Mouse (Mus musculus) intestine, embryonic 16.5 days (tissue): ENCODE measurements around the gene Rps23. TPM values are rescaled to one million over a fixed set of nuclear protein-coding genes. Genes with fewer than 3 reads are reported as not detected.
A peak's percentile ranks its signal among the peaks of the same experiment; 100 is the strongest.

Experiments used
- ATAC-seq: fragments of 200-750 bp; cut with Nextera tagmentation; 2 replicates; pipeline ENCODE4 v1.8.0; 2017; ENCODE audit warnings: moderate TSS enrichment, moderate library complexity
- H3K27ac ChIP-seq: fragments of 300-500 bp; sonication (generic); 2 replicates; pipeline ENCODE4 v1.5.1; 2014; ENCODE audit warnings: mild to moderate bottlenecking, low read length
- H3K27me3 ChIP-seq: fragments of 300-500 bp; sonication (generic); replicated peaks from 2 replicates; pipeline ENCODE4 v1.6.1; 2014; ENCODE audit warnings: low read length, control low read depth, mixed read lengths; ENCODE audit not compliant: control insufficient read depth, insufficient read depth
- H3K36me3 ChIP-seq: fragments of 300-500 bp; sonication (generic); 2 replicates; pipeline ENCODE4 v1.6.1; 2014; ENCODE audit warnings: low read length, control low read depth; ENCODE audit not compliant: control insufficient read depth, insufficient read depth
- H3K4me1 ChIP-seq: fragments of 300-500 bp; sonication (generic); 2 replicates; pipeline ENCODE4 v1.6.1; 2014; ENCODE audit warnings: low read length, control low read depth, mixed read lengths; ENCODE audit not compliant: control insufficient read depth, insufficient read depth
- H3K4me2 ChIP-seq: fragments of 300-500 bp; sonication (generic); 2 replicates; pipeline ENCODE4 v1.6.1; 2014; ENCODE audit warnings: low read depth, low read length, control low read depth
- H3K4me3 ChIP-seq: fragments of 300-500 bp; sonication (generic); 2 replicates; pipeline ENCODE4 v1.5.1; 2014; ENCODE audit warnings: mild to moderate bottlenecking, low read length
- H3K9ac ChIP-seq: fragments of 300-500 bp; sonication (generic); 2 replicates; pipeline ENCODE4 v1.6.1; 2014; ENCODE audit warnings: low read depth, low read length
- H3K9me3 ChIP-seq: fragments of 300-500 bp; sonication (generic); 2 replicates; pipeline ENCODE4 v1.6.1; 2016; ENCODE audit warnings: low read length, control low read depth; ENCODE audit not compliant: control insufficient read depth
- WGBS: fragments of 180-500 bp; shearing (Covaris S2); extraction: QIAGEN DNeasy Blood & Tissue Kit; methylation state at CpG from one replicate; pipeline ENCODE4 v1.1.7; 2014; 5-methylcytosine and 5-hydroxymethylcytosine counted together
- polyA plus RNA-seq: library from polyadenylated mRNA; unstranded; fragments of >200 nt; fragmentation: Nextera tagmentation; extraction: Ambion mirVana; gene quantifications from 2 replicates; pipeline ENCODE4 v1.2.1, GENCODE M21; 2015

The Rps23 gene
- polyA plus RNA-seq, 1 experiment from 2014 or later, result 163 TPM

DNA sequence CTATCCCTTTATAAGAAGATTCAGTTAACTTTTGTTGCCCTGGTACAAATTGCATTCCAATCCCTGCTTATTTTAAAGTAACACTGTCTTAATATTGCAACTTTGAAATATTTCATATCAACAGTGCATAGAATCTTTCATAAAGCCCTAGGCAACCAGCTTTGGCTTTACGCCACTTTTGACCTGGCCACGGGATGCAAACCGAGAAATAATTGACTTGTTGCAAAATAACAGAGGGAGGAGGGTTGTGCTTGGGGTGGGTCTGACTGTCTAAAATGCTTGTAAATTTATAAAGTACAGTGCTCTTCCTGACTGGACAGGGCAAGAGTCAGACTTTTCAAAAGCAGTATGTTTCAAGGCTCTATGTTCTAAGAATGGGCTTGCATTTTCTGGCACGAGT lies 41.8 kb downstream of the Rps23 start:
- no peak for ATAC-seq
- H3K4me1 ChIP-seq, result no peaks in the 10 kb centered on the region
- 77% methylated on average over 4 of the region's 4 CpGs for WGBS

DNA sequence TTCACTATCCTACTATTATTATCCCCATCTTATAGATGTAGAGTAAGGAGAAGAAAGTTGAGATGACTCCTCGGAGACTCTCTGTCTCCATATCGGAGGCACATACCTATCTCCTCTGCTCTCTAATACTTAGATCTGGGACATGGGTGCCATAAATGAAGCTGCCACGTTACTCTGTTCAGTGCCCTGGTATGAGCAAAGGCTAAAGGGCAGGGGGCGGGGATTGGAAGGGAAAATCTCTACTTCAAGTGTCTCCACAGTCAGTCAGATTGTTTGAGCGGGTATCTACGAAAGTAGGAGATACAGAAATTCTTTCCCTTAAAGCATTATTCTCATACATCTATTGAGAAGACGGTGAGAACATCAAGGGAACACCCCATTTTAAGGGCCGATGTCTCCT lies 43.2 kb downstream of the Rps23 start:
- Histone ChIP-seq H3K4me2 (no peak overlapping the region), H3K9me3 (no peaks in the 10 kb centered on the region), H3K27me3 (no peaks in the 10 kb centered on the region), H3K36me3 (no peaks in the 10 kb centered on the region), H3K4me3 (no peak overlapping the region), H3K4me1 (no peaks in the 10 kb centered on the region), H3K9ac (no peak overlapping the region), H3K27ac (no peak overlapping the region)
- no peak for ATAC-seq
- WGBS, result 71% methylated on average over 8 of the region's 8 CpGs

More for the DNA sequence above, 41.8 kb downstream of the Rps23 start:
- Histone ChIP-seq H3K27ac (no peak overlapping the region), H3K4me2 (no peak overlapping the region), H3K9me3 (no peaks in the 10 kb centered on the region), H3K36me3 (no peaks in the 10 kb centered on the region), H3K9ac (no peak overlapping the region), H3K27me3 (no peaks in the 10 kb centered on the region), H3K4me3 (no peak overlapping the region)

DNA sequence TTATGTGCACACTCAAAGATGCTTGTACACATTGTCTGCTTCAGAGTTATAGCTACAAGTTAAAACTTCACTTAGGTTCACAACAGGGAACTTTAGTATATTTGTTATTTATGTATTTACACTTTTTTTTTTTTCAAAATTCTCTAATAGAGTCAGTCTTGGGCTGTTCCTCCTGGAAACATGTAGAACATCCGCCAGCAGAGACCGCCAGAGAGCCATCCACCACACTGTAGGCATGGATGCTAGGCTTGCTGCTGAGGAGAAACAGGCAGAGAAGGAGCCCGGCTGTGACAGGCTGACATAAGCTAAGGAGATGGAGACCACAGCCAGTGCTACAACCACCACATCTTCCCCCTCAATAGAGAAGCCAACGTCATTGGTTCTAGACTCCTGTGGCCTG lies 44.7 kb downstream of the Rps23 start:
- ATAC-seq, result peak; percentile 84
- no peak overlapping the region for H3K4me2 ChIP-seq
- no peak overlapping the region for H3K4me3 ChIP-seq
- H3K9ac ChIP-seq, result no peak overlapping the region
- no peaks in the 10 kb centered on the region for H3K9me3 ChIP-seq
- H3K4me1 ChIP-seq, result no peaks in the 10 kb centered on the region
- no peaks in the 10 kb centered on the region for H3K27me3 ChIP-seq
- no peaks in the 10 kb centered on the region for H3K36me3 ChIP-seq
- H3K27ac ChIP-seq, result no peak overlapping the region
- 6% methylated on average over 4 of the region's 4 CpGs for WGBS

DNA sequence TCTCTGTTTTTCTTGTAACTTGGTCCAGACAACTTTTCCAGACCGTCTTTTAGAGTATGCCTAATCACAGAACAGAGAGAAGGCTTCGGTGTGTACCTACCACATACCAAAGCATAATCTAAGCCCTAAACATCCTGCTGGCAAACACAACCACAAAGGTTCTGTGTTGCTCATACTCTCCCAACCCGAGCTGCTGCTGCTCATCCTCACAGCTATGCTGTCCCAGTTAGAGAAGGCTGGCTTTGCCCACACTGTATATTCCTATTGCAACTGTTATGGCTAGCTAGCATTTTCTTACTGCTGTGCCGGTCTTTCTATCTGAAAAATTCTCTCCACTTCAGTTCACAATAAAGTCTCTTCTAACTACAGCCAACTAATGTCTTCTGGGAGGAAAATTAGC lies 46.2 kb downstream of the Rps23 start:
- WGBS, result 68% methylated on average over 4 of the region's 4 CpGs
- Histone ChIP-seq H3K4me2 (no peak overlapping the region), H3K4me3 (no peak overlapping the region), H3K9ac (no peak overlapping the region), H3K27ac (no peak overlapping the region), H3K9me3 (no peaks in the 10 kb centered on the region), H3K27me3 (no peaks in the 10 kb centered on the region), H3K36me3 (no peaks in the 10 kb centered on the region), H3K4me1 (no peaks in the 10 kb centered on the region)
- ATAC-seq, result no peak

DNA sequence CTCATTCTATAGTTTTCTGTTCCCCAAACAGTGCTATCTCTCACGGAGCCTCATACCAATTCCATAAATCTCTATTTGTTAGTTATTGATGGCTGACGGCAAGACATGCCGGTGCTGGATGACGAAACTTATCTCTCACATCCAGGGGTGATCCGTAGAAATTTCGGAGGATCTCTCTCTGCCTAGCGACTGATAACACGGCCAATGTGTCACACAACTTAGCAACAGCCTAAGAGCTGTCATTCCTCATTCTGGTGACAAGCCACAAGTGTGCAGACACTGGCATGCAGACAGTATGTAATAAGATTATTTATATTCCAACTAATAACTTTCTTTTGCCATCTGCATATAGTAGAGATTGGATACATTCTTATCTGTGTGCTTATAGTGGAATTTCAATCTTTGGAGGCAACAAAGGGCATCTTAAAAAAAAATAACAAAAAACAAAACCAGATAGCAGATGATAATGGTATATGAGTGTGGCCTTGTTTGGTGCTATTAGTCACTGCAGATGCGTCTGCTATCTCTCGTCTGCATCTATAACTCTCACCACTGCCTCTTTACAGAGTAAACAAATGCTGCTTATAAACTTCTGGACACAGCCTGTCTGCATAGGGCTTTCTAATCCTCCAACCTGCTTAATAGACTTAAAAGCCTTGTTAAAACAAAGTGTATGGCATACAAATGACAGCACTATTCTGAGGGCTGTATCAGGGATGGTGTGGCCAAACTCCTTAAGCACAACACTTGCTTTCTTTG lies 47.7 kb downstream of the Rps23 start:
- Histone ChIP-seq H3K4me3 (no peak overlapping the region), H3K4me1 (no peaks in the 10 kb centered on the region), H3K4me2 (no peak overlapping the region), H3K36me3 (no peaks in the 10 kb centered on the region), H3K9ac (no peak overlapping the region), H3K27me3 (no peaks in the 10 kb centered on the region), H3K9me3 (no peaks in the 10 kb centered on the region), H3K27ac (no peak overlapping the region)
- 62% methylated on average over 10 of the region's 10 CpGs for WGBS
- ATAC-seq, result no peak

DNA sequence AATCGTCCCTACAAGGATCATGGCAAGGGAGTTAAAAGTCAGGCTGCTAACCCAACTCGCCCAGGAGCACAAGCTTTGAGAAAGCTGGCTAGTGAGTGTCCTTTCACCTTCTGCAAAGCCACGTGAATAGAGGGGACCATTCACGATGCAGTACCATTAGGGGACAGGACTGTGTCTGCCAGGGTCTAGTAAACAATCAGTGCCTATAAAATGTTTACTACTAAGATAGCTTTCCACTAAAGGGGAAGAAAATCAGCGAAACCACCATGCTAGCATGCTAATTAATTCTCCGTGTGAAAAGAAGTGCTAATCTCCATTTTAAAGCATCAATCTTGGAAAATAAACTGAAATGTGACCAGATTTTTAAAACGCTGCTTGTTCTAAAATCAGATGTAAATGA lies 50.7 kb downstream of the Rps23 start:
- WGBS, result 54% methylated on average over 7 of the region's 7 CpGs
- H3K9ac ChIP-seq, result no peak overlapping the region
- H3K27ac ChIP-seq, result no peak overlapping the region
- no peaks in the 10 kb centered on the region for H3K9me3 ChIP-seq
- H3K4me3 ChIP-seq, result no peak overlapping the region
- H3K4me1 ChIP-seq, result no peaks in the 10 kb centered on the region
- H3K27me3 ChIP-seq, result no peaks in the 10 kb centered on the region
- no peaks in the 10 kb centered on the region for H3K36me3 ChIP-seq
- no peak overlapping the region for H3K4me2 ChIP-seq
- no peak for ATAC-seq

Other genes starting within 250 kb of the Rps23 start
- gene Atp6ap1l, start 17.6 kb upstream of the Rps23 start, polyA plus RNA-seq, result not detected in 2 replicates